Mouse (Mus musculus): ENCODE measurements around the gene Prh1.
"Not testable (repeated sequence)": the region's sequence is repeated elsewhere in the genome, so short reads cannot be mapped to it uniquely, and the experiment has no call there.

Gene Prh1

GRCm38 (mm10) chr6:132569509-132569908, at the start of gene Prh1:
Prh1 (plus strand) TSS chr6:132569809.
- DNase-seq (ENCODE audit: low spot score in 2 of 2): not testable (repeated sequence)

GRCm38 (mm10) chr6:132595613-132596012, 26.0 kb downstream of the Prh1 start, which contains the start of gene Prp2:
Prp2 (plus strand) TSS chr6:132595913.
- not testable (repeated sequence) for DNase-seq (ENCODE audit: low spot score in 2 of 2)
